Mouse (Mus musculus): ENCODE results near the gene Fam227a. TPM values are rescaled to one million over a fixed set of nuclear protein-coding genes. Genes with fewer than 3 reads are reported as not detected.

Fam227a gene
- polyA plus RNA-seq, 1 experiment from 2014 or later: 4.7 TPM

DNA sequence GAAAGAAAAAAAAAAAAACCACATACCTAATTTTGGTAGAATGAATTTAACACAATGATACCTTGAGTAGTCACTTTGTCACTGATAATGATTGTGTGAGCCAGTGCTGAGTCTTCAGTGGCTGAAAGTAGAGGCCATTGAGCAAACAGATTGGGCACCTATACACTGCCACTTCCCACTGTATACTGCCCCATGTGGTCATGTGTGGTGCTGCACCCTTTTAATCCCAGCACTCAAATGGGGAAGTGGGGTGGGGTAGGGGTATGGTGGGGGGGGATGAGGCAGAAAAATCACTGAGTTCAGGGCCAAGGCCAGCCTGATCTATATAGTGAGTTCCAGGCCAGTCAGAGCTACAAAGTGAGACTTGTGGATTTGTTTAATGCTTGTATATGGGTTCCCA lies 8.2 kb downstream of the Fam227a start:
- Histone ChIP-seq H3K27me3 (ENCODE audit: control insufficient read depth, insufficient read depth, low read length) (no peaks in the 10 kb centered on the region), H3K36me3 (ENCODE audit: control insufficient read depth, insufficient read depth, low read length) (no peaks in the 10 kb centered on the region), H3K4me2 (ENCODE audit: low read depth, low read length, severe bottlenecking) (no peak overlapping the region), H3K9me3 (ENCODE audit: control insufficient read depth, low read length) (no peaks in the 10 kb centered on the region), H3K4me1 (replicated peaks; ENCODE audit: control insufficient read depth, insufficient read depth, low read length) (no peaks in the 10 kb centered on the region), H3K27ac (ENCODE audit: low read depth, low read length) (no peak overlapping the region), H3K4me3 (ENCODE audit: low read depth, low read length) (no peak overlapping the region), H3K9ac (ENCODE audit: low read length) (no peak overlapping the region)
- DNase-seq (ENCODE audit: low spot score) (no peak), ATAC-seq (replicated peaks; ENCODE audit: low FRiP score) (no peak)

DNA sequence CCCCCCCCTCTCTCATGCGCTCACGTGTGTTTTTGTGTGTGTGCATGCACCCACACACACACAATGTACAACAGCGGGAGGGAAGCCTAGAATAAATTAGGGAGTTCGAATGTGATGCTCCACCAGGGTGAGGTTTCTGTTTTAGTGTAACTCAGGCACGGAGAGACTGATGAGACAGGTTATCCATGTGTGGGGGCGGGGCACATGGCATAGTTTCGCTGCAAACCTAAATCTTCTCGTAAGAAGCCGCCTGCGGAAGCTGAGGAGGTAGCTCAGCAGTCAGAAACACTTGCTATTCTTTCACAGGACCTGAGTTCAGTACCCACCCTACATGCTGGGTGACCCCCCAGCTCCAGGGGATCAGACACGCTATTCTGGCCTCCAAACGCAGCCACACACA lies 10.6 kb downstream of the Fam227a start:
- 89% methylated on average over 12 of the region's 12 CpGs for WGBS
- no peak for DNase-seq (ENCODE audit: low spot score)
- H3K4me2 ChIP-seq (ENCODE audit: low read depth, low read length, severe bottlenecking): no peak overlapping the region
- no peaks in the 10 kb centered on the region for H3K4me1 ChIP-seq (replicated peaks; ENCODE audit: control insufficient read depth, insufficient read depth, low read length)
- no peak for ATAC-seq (replicated peaks; ENCODE audit: low FRiP score)
- no peak overlapping the region for H3K27ac ChIP-seq (ENCODE audit: low read depth, low read length)
- H3K4me3 ChIP-seq (ENCODE audit: low read depth, low read length): no peak overlapping the region
- no peaks in the 10 kb centered on the region for H3K9me3 ChIP-seq (ENCODE audit: control insufficient read depth, low read length)
- no peaks in the 10 kb centered on the region for H3K36me3 ChIP-seq (ENCODE audit: control insufficient read depth, insufficient read depth, low read length)
- no peaks in the 10 kb centered on the region for H3K27me3 ChIP-seq (ENCODE audit: control insufficient read depth, insufficient read depth, low read length)
- no peak overlapping the region for H3K9ac ChIP-seq (ENCODE audit: low read length)

DNA sequence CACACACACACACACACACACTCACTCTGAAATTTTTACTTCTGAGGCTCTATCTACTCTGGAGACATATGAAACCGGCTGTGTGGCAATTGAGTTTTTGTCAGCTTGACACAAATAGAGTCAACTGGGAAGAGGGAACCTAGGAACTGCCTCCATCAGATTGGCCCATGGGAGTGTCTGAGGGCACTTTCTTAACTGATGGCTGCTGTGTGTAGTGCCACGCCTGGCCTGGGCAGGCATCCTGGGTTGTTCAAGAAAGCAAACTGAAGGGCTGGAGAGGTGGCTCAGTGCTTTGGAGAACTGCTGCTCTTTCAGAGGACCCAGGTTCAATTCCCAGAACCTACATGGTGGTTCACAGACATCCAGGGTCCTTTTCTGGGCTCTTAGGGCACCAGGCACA lies 13.3 kb downstream of the Fam227a start:
- Histone ChIP-seq H3K4me2 (ENCODE audit: low read depth, low read length, severe bottlenecking) (no peak overlapping the region), H3K9me3 (ENCODE audit: control insufficient read depth, low read length) (no peaks in the 10 kb centered on the region), H3K4me1 (replicated peaks; ENCODE audit: control insufficient read depth, insufficient read depth, low read length) (no peaks in the 10 kb centered on the region), H3K4me3 (ENCODE audit: low read depth, low read length) (no peak overlapping the region), H3K36me3 (ENCODE audit: control insufficient read depth, insufficient read depth, low read length) (no peaks in the 10 kb centered on the region), H3K9ac (ENCODE audit: low read length) (no peak overlapping the region), H3K27ac (ENCODE audit: low read depth, low read length) (no peak overlapping the region), H3K27me3 (ENCODE audit: control insufficient read depth, insufficient read depth, low read length) (no peaks in the 10 kb centered on the region)
- no peak for DNase-seq (ENCODE audit: low spot score)
- no peak for ATAC-seq (replicated peaks; ENCODE audit: low FRiP score)
- 88% methylated on average over 2 of the region's 2 CpGs for WGBS

DNA sequence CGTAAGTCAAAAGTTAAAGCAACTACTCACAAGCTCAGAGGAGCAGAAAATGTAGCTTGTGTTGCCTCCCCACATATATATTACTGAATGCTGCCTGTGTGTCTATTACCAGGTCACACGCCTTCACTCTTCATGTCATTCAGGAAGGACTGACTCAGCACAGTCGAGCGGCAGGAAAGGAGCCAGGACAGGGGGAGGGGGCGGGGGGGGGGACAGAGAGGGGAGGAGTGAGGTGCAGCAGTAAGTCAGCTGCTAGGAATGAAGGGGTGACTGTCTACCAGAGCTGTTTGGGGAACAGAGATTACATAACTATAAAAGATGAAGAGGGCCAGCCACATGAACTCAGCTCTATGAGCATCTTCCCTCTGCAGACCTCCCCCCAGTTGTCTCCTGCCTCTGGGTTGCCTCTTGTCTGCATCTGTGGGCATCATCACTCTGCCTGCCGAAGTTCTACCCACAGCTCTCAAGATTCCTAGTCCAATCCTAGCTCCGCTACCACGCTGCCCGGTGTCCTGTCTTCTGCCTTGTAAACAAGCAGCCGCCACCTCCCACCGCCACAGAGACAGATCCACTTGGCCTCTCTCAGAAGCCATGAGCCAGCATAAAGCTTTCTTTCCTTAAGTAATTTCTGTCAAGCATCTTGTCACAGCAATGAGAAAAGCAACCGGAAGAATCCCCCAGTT lies 17.5 kb downstream of the Fam227a start:
- 80% methylated on average over 12 of the region's 12 CpGs for WGBS
- Histone ChIP-seq H3K4me1 (replicated peaks; ENCODE audit: control insufficient read depth, insufficient read depth, low read length) (no peaks in the 10 kb centered on the region), H3K4me2 (ENCODE audit: low read depth, low read length, severe bottlenecking) (no peak overlapping the region), H3K27ac (ENCODE audit: low read depth, low read length) (no peak overlapping the region), H3K27me3 (ENCODE audit: control insufficient read depth, insufficient read depth, low read length) (no peaks in the 10 kb centered on the region), H3K4me3 (ENCODE audit: low read depth, low read length) (no peak overlapping the region), H3K36me3 (ENCODE audit: control insufficient read depth, insufficient read depth, low read length) (no peaks in the 10 kb centered on the region), H3K9ac (ENCODE audit: low read length) (no peak overlapping the region), H3K9me3 (ENCODE audit: control insufficient read depth, low read length) (no peaks in the 10 kb centered on the region)
- ATAC-seq (replicated peaks; ENCODE audit: low FRiP score) (no peak), DNase-seq (ENCODE audit: low spot score) (no peak)

DNA sequence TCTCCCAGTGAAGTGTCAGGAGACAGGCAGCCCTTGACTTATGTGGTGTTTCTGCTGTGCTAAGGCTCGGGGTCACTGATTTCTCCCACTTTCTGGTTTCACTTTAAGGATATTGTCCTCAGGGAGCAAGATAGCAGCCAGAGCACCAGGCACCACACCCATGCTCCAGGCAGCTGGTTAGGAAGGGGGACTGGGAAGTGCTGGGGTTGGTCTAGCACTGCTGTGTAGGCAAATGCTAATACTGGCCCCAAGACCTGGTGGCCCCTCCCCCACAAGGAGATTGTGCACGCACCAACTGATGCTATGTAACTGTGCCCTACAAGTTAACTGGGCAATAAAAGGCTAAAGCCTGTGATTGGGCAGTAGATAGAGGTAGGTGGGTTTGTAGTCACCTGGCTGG lies 28.3 kb downstream of the Fam227a start:
- no peak overlapping the region for H3K4me2 ChIP-seq (ENCODE audit: low read depth, low read length, severe bottlenecking)
- WGBS: 74% methylated on average over 2 of the region's 2 CpGs
- H3K27me3 ChIP-seq (ENCODE audit: control insufficient read depth, insufficient read depth, low read length): no peaks in the 10 kb centered on the region
- DNase-seq (ENCODE audit: low spot score): no peak
- no peak overlapping the region for H3K9ac ChIP-seq (ENCODE audit: low read length)
- ATAC-seq (replicated peaks; ENCODE audit: low FRiP score): no peak
- H3K9me3 ChIP-seq (ENCODE audit: control insufficient read depth, low read length): no peaks in the 10 kb centered on the region
- H3K27ac ChIP-seq (ENCODE audit: low read depth, low read length): no peak overlapping the region
- no peak overlapping the region for H3K4me3 ChIP-seq (ENCODE audit: low read depth, low read length)
- H3K36me3 ChIP-seq (ENCODE audit: control insufficient read depth, insufficient read depth, low read length): peaks cover 3% of the 10 kb centered on the region; the same call in 1 of the 2 replicates
- no peaks in the 10 kb centered on the region for H3K4me1 ChIP-seq (replicated peaks; ENCODE audit: control insufficient read depth, insufficient read depth, low read length)

DNA sequence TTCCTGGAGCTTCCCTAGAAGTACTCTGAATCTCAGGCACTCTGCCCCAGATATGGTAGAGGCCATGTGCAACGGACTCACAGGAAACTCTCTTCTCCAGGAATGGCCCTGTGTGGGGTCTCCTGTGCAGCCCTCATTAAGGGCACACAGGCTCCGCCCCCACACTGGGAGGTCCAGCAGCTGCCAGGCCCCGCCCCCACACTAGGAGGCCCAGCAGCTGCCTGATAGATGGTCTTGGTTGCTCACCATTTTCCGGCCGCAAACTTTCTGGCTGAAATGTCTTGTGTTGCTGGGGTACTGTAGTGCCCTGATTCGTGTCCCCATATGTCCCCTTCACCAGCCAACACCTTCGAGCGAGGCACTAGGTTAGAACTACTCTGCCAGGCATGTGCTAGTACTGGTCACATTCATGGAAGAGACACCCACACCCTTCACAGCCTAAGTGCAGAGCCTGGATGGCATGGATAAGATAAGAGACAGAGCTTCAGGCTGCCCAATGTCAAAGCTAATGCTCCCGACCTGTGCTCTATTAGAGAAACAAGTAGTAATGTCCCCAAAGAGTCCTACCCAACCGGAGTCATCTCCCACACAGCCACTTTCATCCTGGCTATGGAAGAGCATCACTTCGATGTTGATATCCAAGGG lies 38.9 kb downstream of the Fam227a start:
- no peaks in the 10 kb centered on the region for H3K27me3 ChIP-seq (ENCODE audit: control insufficient read depth, insufficient read depth, low read length)
- H3K4me3 ChIP-seq (ENCODE audit: low read depth, low read length): no peak overlapping the region

DNA sequence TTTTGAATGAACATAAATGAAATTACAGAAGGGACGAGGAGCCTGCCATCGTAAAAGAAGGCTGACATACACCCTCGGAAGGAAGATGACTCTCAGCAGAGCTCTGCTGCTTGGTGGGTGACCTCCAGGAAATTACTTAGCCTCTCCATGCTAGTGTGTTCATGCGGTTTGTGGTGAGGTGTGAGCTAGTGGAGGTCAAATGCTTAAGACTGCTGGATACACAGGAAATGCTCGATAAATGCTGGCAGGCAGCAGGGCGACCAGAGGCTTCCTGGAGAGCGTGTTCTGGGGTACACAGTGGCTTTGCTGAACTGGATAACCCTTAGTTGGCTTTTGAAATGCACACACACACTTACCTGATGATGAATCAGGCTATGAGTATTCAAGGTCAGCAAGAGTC lies 40.3 kb downstream of the Fam227a start:
- Histone ChIP-seq H3K9me3 (ENCODE audit: control insufficient read depth, low read length) (no peaks in the 10 kb centered on the region), H3K4me3 (ENCODE audit: low read depth, low read length) (no peak overlapping the region), H3K4me2 (ENCODE audit: low read depth, low read length, severe bottlenecking) (no peak overlapping the region), H3K9ac (ENCODE audit: low read length) (no peak overlapping the region), H3K36me3 (ENCODE audit: control insufficient read depth, insufficient read depth, low read length) (no peaks in the 10 kb centered on the region), H3K27ac (ENCODE audit: low read depth, low read length) (no peak overlapping the region), H3K27me3 (ENCODE audit: control insufficient read depth, insufficient read depth, low read length) (no peaks in the 10 kb centered on the region), H3K4me1 (replicated peaks; ENCODE audit: control insufficient read depth, insufficient read depth, low read length) (no peaks in the 10 kb centered on the region)
- ATAC-seq (replicated peaks; ENCODE audit: low FRiP score): no peak
- whole genome bisulfite sequencing: 89% methylated on average over 7 of the region's 7 CpGs
- DNase-seq (ENCODE audit: low spot score): no peak

More for the DNA sequence above, 38.9 kb downstream of the Fam227a start:
- Histone ChIP-seq H3K4me1 (replicated peaks; ENCODE audit: control insufficient read depth, insufficient read depth, low read length) (no peaks in the 10 kb centered on the region), H3K27ac (ENCODE audit: low read depth, low read length) (no peak overlapping the region), H3K9me3 (ENCODE audit: control insufficient read depth, low read length) (no peaks in the 10 kb centered on the region), H3K36me3 (ENCODE audit: control insufficient read depth, insufficient read depth, low read length) (no peaks in the 10 kb centered on the region), H3K4me2 (ENCODE audit: low read depth, low read length, severe bottlenecking) (no peak overlapping the region), H3K9ac (ENCODE audit: low read length) (no peak overlapping the region)
- no peak for DNase-seq (ENCODE audit: low spot score)
- no peak for ATAC-seq (replicated peaks; ENCODE audit: low FRiP score)
- 83% methylated on average over 11 of the region's 11 CpGs for WGBS

DNA sequence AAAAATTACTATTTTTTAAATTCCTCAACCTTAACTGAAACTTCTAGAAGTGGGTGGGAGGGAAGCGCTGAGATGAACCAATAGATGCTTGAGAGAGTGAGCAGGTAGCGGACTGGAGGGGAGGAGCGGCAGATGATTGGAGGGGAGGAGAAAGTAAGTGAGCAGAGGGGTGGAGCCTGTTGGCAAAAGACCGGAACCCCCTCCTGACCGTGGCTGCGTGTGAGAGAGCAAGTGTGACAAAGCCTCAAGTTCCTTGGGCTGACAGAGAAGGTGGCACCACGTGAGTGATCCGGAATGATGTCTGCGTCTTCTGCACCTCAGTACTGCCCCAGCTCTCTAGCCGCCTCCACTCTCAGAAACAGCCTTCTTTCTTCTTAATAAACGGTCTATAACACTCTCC lies 41.6 kb downstream of the Fam227a start:
- H3K9me3 ChIP-seq (ENCODE audit: control insufficient read depth, low read length): no peaks in the 10 kb centered on the region
- no peak overlapping the region for H3K27ac ChIP-seq (ENCODE audit: low read depth, low read length)
- WGBS: 80% methylated on average over 11 of the region's 11 CpGs
- ATAC-seq (replicated peaks; ENCODE audit: low FRiP score): no peak
- H3K36me3 ChIP-seq (ENCODE audit: control insufficient read depth, insufficient read depth, low read length): no peaks in the 10 kb centered on the region
- DNase-seq (ENCODE audit: low spot score): no peak
- H3K27me3 ChIP-seq (ENCODE audit: control insufficient read depth, insufficient read depth, low read length): no peaks in the 10 kb centered on the region
- H3K4me3 ChIP-seq (ENCODE audit: low read depth, low read length): no peak overlapping the region
- no peaks in the 10 kb centered on the region for H3K4me1 ChIP-seq (replicated peaks; ENCODE audit: control insufficient read depth, insufficient read depth, low read length)
- H3K9ac ChIP-seq (ENCODE audit: low read length): no peak overlapping the region
- H3K4me2 ChIP-seq (ENCODE audit: low read depth, low read length, severe bottlenecking): no peak overlapping the region

DNA sequence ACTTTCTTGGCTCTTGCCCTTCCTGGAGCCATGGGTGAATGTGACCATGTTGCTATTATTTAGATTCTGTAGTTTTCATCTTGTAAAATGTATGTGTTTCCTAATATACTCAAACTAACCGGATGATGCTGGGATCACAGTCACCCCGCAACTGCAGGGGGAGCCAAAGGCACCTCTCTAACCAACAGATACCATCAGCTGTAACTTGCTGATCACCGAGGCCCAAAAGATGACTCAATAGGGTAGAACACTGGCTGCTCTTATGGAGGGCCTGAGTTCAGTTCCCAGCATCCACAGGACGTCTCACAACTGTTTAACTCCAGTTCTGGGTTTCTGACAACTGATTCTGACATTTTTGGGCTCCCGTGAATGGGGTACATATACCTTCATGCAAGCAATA lies 42.0 kb downstream of the Fam227a start:
- WGBS: 88% methylated on average over 5 of the region's 5 CpGs

More for the DNA sequence above, 42.0 kb downstream of the Fam227a start:
- no peak overlapping the region for H3K9ac ChIP-seq (ENCODE audit: low read length)
- H3K27me3 ChIP-seq (ENCODE audit: control insufficient read depth, insufficient read depth, low read length): no peaks in the 10 kb centered on the region
- H3K36me3 ChIP-seq (ENCODE audit: control insufficient read depth, insufficient read depth, low read length): no peaks in the 10 kb centered on the region
- H3K9me3 ChIP-seq (ENCODE audit: control insufficient read depth, low read length): no peaks in the 10 kb centered on the region
- H3K4me1 ChIP-seq (replicated peaks; ENCODE audit: control insufficient read depth, insufficient read depth, low read length): no peaks in the 10 kb centered on the region
- ATAC-seq (replicated peaks; ENCODE audit: low FRiP score): no peak
- no peak overlapping the region for H3K27ac ChIP-seq (ENCODE audit: low read depth, low read length)
- no peak overlapping the region for H3K4me2 ChIP-seq (ENCODE audit: low read depth, low read length, severe bottlenecking)
- no peak overlapping the region for H3K4me3 ChIP-seq (ENCODE audit: low read depth, low read length)
- no peak for DNase-seq (ENCODE audit: low spot score)

Measured in forebrain, embryonic 11.5 days (tissue).